Mouse (Mus musculus) lung, embryonic 14.5 days (tissue): ENCODE measurements around the gene Srcin1. TPM values are rescaled to one million over a fixed set of nuclear protein-coding genes. Genes with fewer than 3 reads are reported as not detected.
A peak's percentile ranks its signal among the peaks of the same experiment; 100 is the strongest.

Source experiments
- ATAC-seq: fragments of 200-750 bp; cut with Nextera tagmentation; 2 replicates; pipeline ENCODE4 v1.8.0; 2017; ENCODE audit warnings: mild to moderate bottlenecking, moderate TSS enrichment, moderate library complexity; ENCODE audit not compliant: insufficient read depth
- DNase-seq: peaks from one replicate; pipeline ENCODE4 v3.0.0-alpha.2; 2015
- H3K27ac ChIP-seq: fragments of 300-500 bp; sonication (generic); 2 replicates; pipeline ENCODE4 v1.5.1; 2014; ENCODE audit warnings: low read depth, mild to moderate bottlenecking, moderate library complexity
- H3K27me3 ChIP-seq: fragments of 300-500 bp; sonication (generic); 2 replicates; pipeline ENCODE4 v1.6.1; 2014; ENCODE audit warnings: low read length, control low read depth; ENCODE audit not compliant: insufficient read depth
- H3K36me3 ChIP-seq: fragments of 300-500 bp; sonication (generic); 2 replicates; pipeline ENCODE4 v1.6.1; 2014; ENCODE audit warnings: control low read depth; ENCODE audit not compliant: insufficient read depth
- H3K4me1 ChIP-seq: fragments of 300-500 bp; sonication (generic); 2 replicates; pipeline ENCODE4 v1.6.1; 2014; ENCODE audit warnings: antibody characterized with exemption, control low read depth; ENCODE audit not compliant: insufficient read depth
- H3K4me2 ChIP-seq: fragments of 300-500 bp; sonication (generic); 2 replicates; pipeline ENCODE4 v1.6.1; 2014; ENCODE audit warnings: mild to moderate bottlenecking
- H3K4me3 ChIP-seq: fragments of 300-500 bp; sonication (generic); 2 replicates; pipeline ENCODE4 v1.5.1; 2014; ENCODE audit warnings: low read depth, low read length
- H3K9ac ChIP-seq: fragments of 300-500 bp; sonication (generic); 2 replicates; pipeline ENCODE4 v1.6.1; 2014
- H3K9me3 ChIP-seq: fragments of 300-500 bp; sonication (generic); 2 replicates; pipeline ENCODE4 v1.6.1; 2016; ENCODE audit warnings: low read depth, low read length, control low read depth
- CTCF ChIP-seq: IDR thresholded peaks from 2 replicates; pipeline ENCODE4 v1.5.1; 2016; ENCODE audit warnings: antibody characterized with exemption, low read depth
- WGBS: fragments of 180-500 bp; shearing (Covaris S2); extraction: QIAGEN DNeasy Blood & Tissue Kit; methylation state at CpG from one replicate; pipeline ENCODE4 v1.1.7; 2014; 5-methylcytosine and 5-hydroxymethylcytosine counted together
- polyA plus RNA-seq: library from polyadenylated mRNA; unstranded; fragments of >200 nt; fragmentation: Nextera tagmentation; extraction: Ambion mirVana; gene quantifications from 2 replicates; pipeline ENCODE4 v1.2.1, GENCODE M21; 2014

Gene Srcin1
- polyA plus RNA-seq, 1 experiment from 2014 or later, result 0.68 TPM

- Histone ChIP-seq H3K4me3 (peak overlapping the region; percentile 23), H3K36me3 (no peaks in the 10 kb centered on the region), H3K4me1 (peaks cover 8% of the 10 kb centered on the region), H3K4me2 (peak overlapping the region; percentile 50), H3K9me3 (no peaks in the 10 kb centered on the region), H3K27me3 (peaks cover 69% of the 10 kb centered on the region), H3K9ac (no peak overlapping the region; the same call in 1 of the 2 replicates), H3K27ac (no peak overlapping the region)
- ATAC-seq, result no peak
- peak; percentile 48 for DNase-seq
- no peak for TF ChIP-seq CTCF
- WGBS, result 2% methylated on average over 93 of the region's 95 CpGs
These were observed 41.3 kb downstream of the Srcin1 start for GRCm38 (mm10) chr11:97534442-97535307.

- DNase-seq (no peak), ATAC-seq (no peak)
- H3K27ac ChIP-seq, result no peak overlapping the region
- H3K9me3 ChIP-seq, result no peaks in the 10 kb centered on the region
- H3K36me3 ChIP-seq, result no peaks in the 10 kb centered on the region
- no peak overlapping the region for H3K4me2 ChIP-seq
- peaks cover 8% of the 10 kb centered on the region for H3K4me1 ChIP-seq
- no peak overlapping the region for H3K4me3 ChIP-seq
- H3K9ac ChIP-seq, result no peak overlapping the region
- WGBS, result 17% methylated on average over 7 of the region's 7 CpGs
- no peak for TF ChIP-seq CTCF
- H3K27me3 ChIP-seq, result peaks cover 69% of the 10 kb centered on the region
These were observed 42.3 kb downstream of the Srcin1 start for GRCm38 (mm10) chr11:97533653-97534052.

GRCm38 (mm10) chr11:97532950-97533582, 42.9 kb downstream of the Srcin1 start:
- H3K9me3 ChIP-seq, result no peaks in the 10 kb centered on the region
- H3K4me3 ChIP-seq, result peak overlapping the region; percentile 35
- H3K36me3 ChIP-seq, result no peaks in the 10 kb centered on the region
- H3K9ac ChIP-seq, result no peak overlapping the region
- H3K4me1 ChIP-seq, result peaks cover 8% of the 10 kb centered on the region
- ATAC-seq (peak; percentile 44; the same call in 1 of the 2 replicates), DNase-seq (peak; percentile 56)
- H3K4me2 ChIP-seq, result peak overlapping the region; percentile 54
- H3K27me3 ChIP-seq, result peaks cover 63% of the 10 kb centered on the region
- WGBS, result 2% methylated on average over 20 of the region's 20 CpGs
- no peak overlapping the region for H3K27ac ChIP-seq
- no peak for TF ChIP-seq CTCF

- peaks cover 8% of the 10 kb centered on the region for H3K4me1 ChIP-seq
- H3K4me3 ChIP-seq, result peak overlapping the region; percentile 35
These were observed 43.6 kb downstream of the Srcin1 start for GRCm38 (mm10) chr11:97532354-97532753.

GRCm38 (mm10) chr11:97531381-97532260, 44.4 kb downstream of the Srcin1 start:
- peak overlapping the region; percentile 74 for H3K4me2 ChIP-seq
- peaks cover 4% of the 10 kb centered on the region; the same call in 1 of the 2 replicates for H3K4me1 ChIP-seq
- no peak overlapping the region for H3K27ac ChIP-seq
- H3K36me3 ChIP-seq, result no peaks in the 10 kb centered on the region
- no peaks in the 10 kb centered on the region for H3K9me3 ChIP-seq
- TF ChIP-seq CTCF, result peak; percentile 85
- DNase-seq, result peak; percentile 95
- peak; percentile 60 for ATAC-seq
- H3K27me3 ChIP-seq, result peaks cover 48% of the 10 kb centered on the region
- H3K9ac ChIP-seq, result no peak overlapping the region
- peak overlapping the region; percentile 35 for H3K4me3 ChIP-seq
- 7% methylated on average over 46 of the region's 46 CpGs for WGBS

More at GRCm38 (mm10) chr11:97532354-97532753, 43.6 kb downstream of the Srcin1 start:
- no peaks in the 10 kb centered on the region for H3K36me3 ChIP-seq
- no peaks in the 10 kb centered on the region for H3K9me3 ChIP-seq
- peak overlapping the region; percentile 74 for H3K4me2 ChIP-seq
- DNase-seq (no peak), ATAC-seq (no peak)
- no peak overlapping the region for H3K27ac ChIP-seq
- no peak for TF ChIP-seq CTCF
- H3K27me3 ChIP-seq, result peaks cover 56% of the 10 kb centered on the region
- H3K9ac ChIP-seq, result no peak overlapping the region
- WGBS, result 9% methylated on average over 8 of the region's 8 CpGs

- no peak for ATAC-seq
- H3K27me3 ChIP-seq, result peaks cover 42% of the 10 kb centered on the region
These were observed 45.0 kb downstream of the Srcin1 start for GRCm38 (mm10) chr11:97530961-97531360.

More at GRCm38 (mm10) chr11:97530961-97531360, 45.0 kb downstream of the Srcin1 start:
- Histone ChIP-seq H3K4me3 (no peak overlapping the region), H3K9ac (no peak overlapping the region), H3K4me1 (peaks cover 4% of the 10 kb centered on the region; the same call in 1 of the 2 replicates), H3K36me3 (no peaks in the 10 kb centered on the region), H3K9me3 (no peaks in the 10 kb centered on the region), H3K4me2 (no peak overlapping the region), H3K27ac (no peak overlapping the region)
- DNase-seq, result no peak
- no peak for TF ChIP-seq CTCF
- WGBS, result 60% methylated on average over 5 of the region's 5 CpGs
